Mouse (Mus musculus) limb, embryonic 15.5 days (tissue): ENCODE results near the gene Stil. TPM values are rescaled to one million over a fixed set of nuclear protein-coding genes. Genes with fewer than 3 reads are reported as not detected.
A peak's percentile ranks its signal among the peaks of the same experiment; 100 is the strongest.

Experiments
- ATAC-seq: fragments of 200-750 bp; cut with Nextera tagmentation; 2 replicates; pipeline ENCODE4 v1.8.0; 2017; ENCODE audit warnings: low read depth, moderate TSS enrichment; ENCODE audit not compliant: insufficient number of reproducible peaks, low FRiP score, low TSS enrichment
- H3K27ac ChIP-seq: fragments of 300-500 bp; sonication (generic); 2 replicates; pipeline ENCODE4 v1.5.1; 2015; ENCODE audit warnings: moderate library complexity, mild to moderate bottlenecking, inconsistent platforms
- H3K27me3 ChIP-seq: fragments of 300-500 bp; sonication (generic); 2 replicates; pipeline ENCODE4 v1.6.1; 2015; ENCODE audit warnings: inconsistent platforms
- H3K36me3 ChIP-seq: fragments of 300-500 bp; sonication (generic); 2 replicates; pipeline ENCODE4 v1.6.1; 2015; ENCODE audit warnings: inconsistent platforms
- H3K4me1 ChIP-seq: fragments of 300-500 bp; sonication (generic); 2 replicates; pipeline ENCODE4 v1.6.1; 2015; ENCODE audit warnings: inconsistent platforms
- H3K4me2 ChIP-seq: fragments of 300-500 bp; sonication (generic); 2 replicates; pipeline ENCODE4 v1.6.1; 2015; ENCODE audit warnings: mild to moderate bottlenecking, inconsistent platforms
- H3K4me3 ChIP-seq: fragments of 300-500 bp; sonication (generic); 2 replicates; pipeline ENCODE4 v1.5.1; 2015; ENCODE audit warnings: mild to moderate bottlenecking, inconsistent platforms
- H3K9ac ChIP-seq: fragments of 300-500 bp; sonication (generic); 2 replicates; pipeline ENCODE4 v1.6.1; 2015; ENCODE audit warnings: inconsistent platforms
- H3K9me3 ChIP-seq: fragments of 300-500 bp; sonication (generic); 2 replicates; pipeline ENCODE4 v1.6.1; 2016; ENCODE audit warnings: inconsistent platforms
- WGBS: fragments of 180-500 bp; shearing (Covaris S2); methylation state at CpG from one replicate; pipeline ENCODE4 v1.1.7; 2015; 5-methylcytosine and 5-hydroxymethylcytosine counted together
- polyA plus RNA-seq: library from polyadenylated mRNA; unstranded; fragments of >200 nt; fragmentation: Nextera tagmentation; extraction: Ambion mirVana; gene quantifications from 2 replicates; pipeline ENCODE4 v1.2.1, GENCODE M21; 2015

Gene Stil
- polyA plus RNA-seq, 1 experiment from 2014 or later = 9.3 TPM

GRCm38 (mm10) chr4:115086257-115086656, 86.3 kb downstream of the Stil start:
- H3K27me3 ChIP-seq = peaks cover 35% of the 10 kb centered on the region
- no peak for ATAC-seq
- WGBS = 62% methylated on average over 4 of the region's 4 CpGs

GRCm38 (mm10) chr4:115086763-115087415, 86.9 kb downstream of the Stil start:
- WGBS = 61% methylated on average over 3 of the region's 3 CpGs
- H3K27me3 ChIP-seq = peaks cover 35% of the 10 kb centered on the region
- ATAC-seq = no peak
- H3K36me3 ChIP-seq = no peaks in the 10 kb centered on the region
- no peak overlapping the region for H3K4me3 ChIP-seq
- H3K4me1 ChIP-seq = 0 out of 2 replicates have a peak, but pooled peaks cover 7% of the 10 kb centered on the region
- no peaks in the 10 kb centered on the region for H3K9me3 ChIP-seq
- H3K27ac ChIP-seq = no peak overlapping the region
- H3K4me2 ChIP-seq = no peak overlapping the region
- no peak overlapping the region for H3K9ac ChIP-seq

More at GRCm38 (mm10) chr4:115086257-115086656, 86.3 kb downstream of the Stil start:
- no peak overlapping the region for H3K4me2 ChIP-seq
- no peak overlapping the region for H3K4me3 ChIP-seq
- 0 out of 2 replicates have a peak, but pooled peaks cover 7% of the 10 kb centered on the region for H3K4me1 ChIP-seq
- no peaks in the 10 kb centered on the region for H3K36me3 ChIP-seq
- no peak overlapping the region for H3K27ac ChIP-seq
- no peaks in the 10 kb centered on the region for H3K9me3 ChIP-seq
- no peak overlapping the region for H3K9ac ChIP-seq

- Histone ChIP-seq H3K4me2 (peak within 1 kb of the TSS; percentile 33), H3K9ac (no peak within 1 kb of the TSS), H3K4me3 (peak within 1 kb of the TSS; percentile 19), H3K27ac (no peak within 1 kb of the TSS), H3K27me3 (peaks cover 45% of the 10 kb centered on the region), H3K9me3 (no peaks in the 10 kb centered on the region), H3K4me1 (0 out of 2 replicates have a peak, but pooled peaks cover 7% of the 10 kb centered on the region), H3K36me3 (no peaks in the 10 kb centered on the region)
- 23% methylated on average over 11 of the region's 11 CpGs for WGBS
- ATAC-seq = no peak
These were observed 88.8 kb downstream of the Stil start, which contains the start of gene Pdzk1ip1 for GRCm38 (mm10) chr4:115088611-115089338. TSS of gene Pdzk1ip1 (plus strand) at chr4:115088708.

GRCm38 (mm10) chr4:115090592-115090991, 90.6 kb downstream of the Stil start:
- Histone ChIP-seq H3K27ac (no peak overlapping the region), H3K27me3 (peaks cover 61% of the 10 kb centered on the region), H3K9ac (no peak overlapping the region), H3K36me3 (no peaks in the 10 kb centered on the region), H3K4me1 (peaks cover 8% of the 10 kb centered on the region), H3K4me3 (no peak overlapping the region), H3K4me2 (no peak overlapping the region), H3K9me3 (no peaks in the 10 kb centered on the region)
- 50% methylated on average over 2 of the region's 2 CpGs for WGBS
- no peak for ATAC-seq

GRCm38 (mm10) chr4:115091806-115092205, 91.8 kb downstream of the Stil start:
- ATAC-seq = no peak
- H3K9me3 ChIP-seq = no peaks in the 10 kb centered on the region
- no peak overlapping the region for H3K4me2 ChIP-seq
- WGBS = 66% methylated on average over 3 of the region's 3 CpGs
- H3K36me3 ChIP-seq = no peaks in the 10 kb centered on the region
- H3K27me3 ChIP-seq = peaks cover 68% of the 10 kb centered on the region
- no peak overlapping the region for H3K9ac ChIP-seq
- peaks cover 20% of the 10 kb centered on the region for H3K4me1 ChIP-seq
- no peak overlapping the region for H3K4me3 ChIP-seq
- no peak overlapping the region for H3K27ac ChIP-seq

Other genes with a start within 250 kb of the Stil start
- gene Gm12830, start 178.4 kb upstream of the Stil start, polyA plus RNA-seq = not detected in 2 replicates
- 0.60 and 0.96 TPM in 2 replicates for gene Foxd2, start 91.3 kb upstream of the Stil start, polyA plus RNA-seq
- not detected in 2 replicates for gene Foxe3, start 74.1 kb upstream of the Stil start, polyA plus RNA-seq
- gene Cmpk1, start 12.9 kb upstream of the Stil start, polyA plus RNA-seq = 125 and 130 TPM in 2 replicates
- gene Tal1, start 56.3 kb downstream of the Stil start, polyA plus RNA-seq = 0.67 and 1.0 TPM in 2 replicates
- gene Pdzk1ip1, start 88.5 kb downstream of the Stil start, polyA plus RNA-seq = 94.4 and 100 TPM in 2 replicates
- not detected in 2 replicates for gene Cyp4x1, start 134.1 kb downstream of the Stil start, polyA plus RNA-seq
- 0.22 TPM in 1 of 2 replicates, not detected in the other for gene Cyp4a29, start 241.9 kb downstream of the Stil start, polyA plus RNA-seq